Mouse (Mus musculus) lung, adult 2 months (tissue): Measurements from ENCODE around the gene Car15.

Experiments
- CTCF ChIP-seq: fragments of 200-500 bp; IDR thresholded peaks from 2 replicates; pipeline ENCODE4 v1.5.1; 2011; ENCODE audit warnings: mild to moderate bottlenecking, low read length, control low read depth; ENCODE audit not compliant: insufficient read depth
- POLR2A ChIP-seq: fragments of 200-500 bp; IDR thresholded peaks from 2 replicates; pipeline ENCODE4 v1.6.1; 2011; ENCODE audit warnings: low read depth, mild to moderate bottlenecking, control low read depth, low read length, borderline replicate concordance; ENCODE audit errors: extremely low read depth

- TF ChIP-seq CTCF, result no peak
- TF ChIP-seq POLR2A, result no peak
Observed at GRCm38 (mm10) chr16:17851860-17852259, 13.7 kb upstream of the Car15 start.
